Mouse (Mus musculus) testis, adult 2 months (tissue): ENCODE results near the gene Krtap10-4. TPM values are rescaled to one million over a fixed set of nuclear protein-coding genes. Genes with fewer than 3 reads are reported as not detected.
"Not testable (repeated sequence)": the region's sequence is repeated elsewhere in the genome, so short reads cannot be mapped to it uniquely, and the experiment has no call there.

Experiments
- H3K27ac ChIP-seq: fragments of 200-500 bp; 2 replicates; pipeline ENCODE4 v1.5.1; 2012; ENCODE audit warnings: low read depth, low read length; ENCODE audit not compliant: control insufficient read depth, insufficient read depth
- H3K27me3 ChIP-seq: fragments of 200-500 bp; 2 replicates; pipeline ENCODE4 v1.6.1; 2012; ENCODE audit warnings: mild to moderate bottlenecking, low read length, moderate library complexity; ENCODE audit not compliant: control insufficient read depth, insufficient read depth
- H3K36me3 ChIP-seq: fragments of 200-500 bp; 2 replicates; pipeline ENCODE4 v1.6.1; 2012; ENCODE audit warnings: mild to moderate bottlenecking, low read length; ENCODE audit not compliant: control insufficient read depth, insufficient read depth
- H3K4me1 ChIP-seq: fragments of 200-500 bp; 2 replicates; pipeline ENCODE4 v1.6.1; 2012; ENCODE audit warnings: low read length; ENCODE audit not compliant: control insufficient read depth, insufficient read depth
- H3K4me3 ChIP-seq: fragments of 200-500 bp; 2 replicates; pipeline ENCODE4 v1.5.1; 2012; ENCODE audit warnings: low read depth, mild to moderate bottlenecking, low read length, moderate library complexity, mixed read lengths; ENCODE audit not compliant: control insufficient read depth
- polyA plus RNA-seq: library from polyadenylated mRNA; depleted of rRNA; stranded (reverse); fragments of >200 nt; gene quantifications from 2 replicates; pipeline ENCODE4 v1.2.3, GENCODE M21; 2012; rRNA removed

Gene Krtap10-4
- polyA plus RNA-seq, 1 experiment = 1.2 TPM

GRCm38 (mm10) chr10:77776844-77777243, 50.1 kb downstream of the Krtap10-4 start, which contains the start of gene Gm7138:
TSS of gene Gm7138 (minus strand) at chr10:77776944.
- not testable (repeated sequence) for H3K4me3 ChIP-seq, H3K4me1 ChIP-seq, H3K36me3 ChIP-seq, H3K27ac ChIP-seq, H3K27me3 ChIP-seq

Other genes starting within 250 kb of the Krtap10-4 start
- gene Pttg1ip, start 245.4 kb downstream of the Krtap10-4 start, polyA plus RNA-seq = 127 and 131 TPM in 2 replicates
- gene Sumo3, start 221.0 kb downstream of the Krtap10-4 start, polyA plus RNA-seq = 83.1 and 88.6 TPM in 2 replicates
- gene Gm49325, start 220.9 kb downstream of the Krtap10-4 start, polyA plus RNA-seq = 0.72 TPM in 1 of 2 replicates, not detected in the other
- 66.1 and 70.3 TPM in 2 replicates for gene Ube2g2, start 204.8 kb downstream of the Krtap10-4 start, polyA plus RNA-seq
- gene Tspear, start 140.5 kb downstream of the Krtap10-4 start, polyA plus RNA-seq = 0.07 and 0.73 TPM in 2 replicates
- gene Gm19402, start 136.3 kb downstream of the Krtap10-4 start, polyA plus RNA-seq = not detected in 2 replicates
- gene Gm9508, start 129.9 kb downstream of the Krtap10-4 start, polyA plus RNA-seq = not detected in 2 replicates
- gene Gm10272, start 120.5 kb downstream of the Krtap10-4 start, polyA plus RNA-seq = not detected in 2 replicates
- not detected in 2 replicates for gene Gm10024, start 115.6 kb downstream of the Krtap10-4 start, polyA plus RNA-seq
- not detected in 2 replicates for gene Gm10142, start 111.3 kb downstream of the Krtap10-4 start, polyA plus RNA-seq
- gene Krtap12-1, start 106.5 kb downstream of the Krtap10-4 start, polyA plus RNA-seq = not detected in 2 replicates
- gene Gm10100, start 100.6 kb downstream of the Krtap10-4 start, polyA plus RNA-seq = not detected in 2 replicates
- not detected in 2 replicates for gene Gm18596, start 84.5 kb downstream of the Krtap10-4 start, polyA plus RNA-seq
- gene Gm9736, start 75.7 kb downstream of the Krtap10-4 start, polyA plus RNA-seq = not detected in 2 replicates
- not detected in 2 replicates for gene Gm3233, start 67.4 kb downstream of the Krtap10-4 start, polyA plus RNA-seq
- not detected in 2 replicates for gene Gm3238, start 55.8 kb downstream of the Krtap10-4 start, polyA plus RNA-seq
- not detected in 2 replicates for gene Gm7138, start 50.2 kb downstream of the Krtap10-4 start, polyA plus RNA-seq
- not detected in 2 replicates for gene Gm3250, start 44.6 kb downstream of the Krtap10-4 start, polyA plus RNA-seq
- gene Gm7137, start 38.9 kb downstream of the Krtap10-4 start, polyA plus RNA-seq = not detected in 2 replicates
- gene Gm9639, start 32.0 kb downstream of the Krtap10-4 start, polyA plus RNA-seq = not detected in 2 replicates
- gene Gm19668, start 28.0 kb downstream of the Krtap10-4 start, polyA plus RNA-seq = not detected in 2 replicates
- gene Gm9507, start 15.3 kb downstream of the Krtap10-4 start, polyA plus RNA-seq = not detected in 2 replicates
- gene Gm2696, start 12.4 kb downstream of the Krtap10-4 start, polyA plus RNA-seq = not detected in 2 replicates
- gene Krtap10-10, start 8.9 kb upstream of the Krtap10-4 start, polyA plus RNA-seq = not detected in 2 replicates
- gene Gm36176, start 19.7 kb upstream of the Krtap10-4 start, polyA plus RNA-seq = not detected in 2 replicates
- not detected in 2 replicates for gene Gm10318, start 25.8 kb upstream of the Krtap10-4 start, polyA plus RNA-seq
- gene Gm3285, start 34.9 kb upstream of the Krtap10-4 start, polyA plus RNA-seq = not detected in 2 replicates
- 0.57 and 1.1 TPM in 2 replicates for gene Lrrc3, start 75.4 kb upstream of the Krtap10-4 start, polyA plus RNA-seq
- 0.17 and 0.30 TPM in 2 replicates for gene Trpm2, start 143.5 kb upstream of the Krtap10-4 start, polyA plus RNA-seq
- 61.7 and 72.6 TPM in 2 replicates for gene 1810043G02Rik, start 151.4 kb upstream of the Krtap10-4 start, polyA plus RNA-seq
- 16.3 and 18.3 TPM in 2 replicates for gene Pfkl, start 183.0 kb upstream of the Krtap10-4 start, polyA plus RNA-seq
- gene Dnmt3l, start 214.9 kb upstream of the Krtap10-4 start, polyA plus RNA-seq = 15.7 and 16.2 TPM in 2 replicates
- 1.7 and 1.8 TPM in 2 replicates for gene Aire, start 216.5 kb upstream of the Krtap10-4 start, polyA plus RNA-seq
- 2.2 and 3.1 TPM in 2 replicates for gene Icosl, start 242.2 kb upstream of the Krtap10-4 start, polyA plus RNA-seq